Mouse (Mus musculus) midbrain, postnatal 0 days (tissue): Measurements from ENCODE around the gene Cyp39a1. TPM values are rescaled to one million over a fixed set of nuclear protein-coding genes. Genes with fewer than 3 reads are reported as not detected.

Experiments
- ATAC-seq: fragments of 200-750 bp; cut with Nextera tagmentation; 2 replicates; pipeline ENCODE4 v1.8.0; 2017; ENCODE audit warnings: moderate number of reproducible peaks, mild to moderate bottlenecking, moderate TSS enrichment, moderate library complexity; ENCODE audit not compliant: low FRiP score
- DNase-seq: peaks from one replicate; pipeline ENCODE4 v3.0.0-alpha.2; 2015; ENCODE audit warnings: low spot score
- H3K27ac ChIP-seq: fragments of 300-500 bp; sonication (generic); 2 replicates; pipeline ENCODE4 v1.5.1; 2014; ENCODE audit warnings: low read depth, mild to moderate bottlenecking, low read length, mixed read lengths
- H3K27me3 ChIP-seq: fragments of 300-500 bp; sonication (generic); 2 replicates; pipeline ENCODE4 v1.6.1; 2014; ENCODE audit warnings: low read length, control low read depth, mixed read lengths; ENCODE audit not compliant: insufficient read depth
- H3K36me3 ChIP-seq: fragments of 300-500 bp; sonication (generic); 2 replicates; pipeline ENCODE4 v1.6.1; 2014; ENCODE audit warnings: low read length, control low read depth, mixed read lengths; ENCODE audit not compliant: insufficient read depth
- H3K4me1 ChIP-seq: fragments of 300-500 bp; sonication (generic); 2 replicates; pipeline ENCODE4 v1.6.1; 2014; ENCODE audit warnings: mild to moderate bottlenecking, control low read depth, antibody characterized with exemption, low read length, mixed read lengths; ENCODE audit not compliant: insufficient read depth
- H3K4me2 ChIP-seq: fragments of 300-500 bp; sonication (generic); 2 replicates; pipeline ENCODE4 v1.6.1; 2014; ENCODE audit warnings: low read depth, mild to moderate bottlenecking, low read length, mixed read lengths; ENCODE audit not compliant: poor library complexity, severe bottlenecking
- H3K4me3 ChIP-seq: fragments of 300-500 bp; sonication (generic); 2 replicates; pipeline ENCODE4 v1.5.1; 2014; ENCODE audit warnings: low read depth, mild to moderate bottlenecking, low read length, moderate library complexity
- H3K9ac ChIP-seq: fragments of 300-500 bp; sonication (generic); replicated peaks from 2 replicates; pipeline ENCODE4 v1.6.1; 2014; ENCODE audit warnings: mild to moderate bottlenecking, low read length, moderate library complexity, mixed read lengths; ENCODE audit not compliant: poor library complexity, severe bottlenecking
- H3K9me3 ChIP-seq: fragments of 300-500 bp; sonication (generic); 2 replicates; pipeline ENCODE4 v1.6.1; 2016; ENCODE audit warnings: low read length, control low read depth
- CTCF ChIP-seq: IDR thresholded peaks from 2 replicates; pipeline ENCODE4 v1.5.1; 2016; ENCODE audit warnings: antibody characterized with exemption, mild to moderate bottlenecking
- WGBS: fragments of 180-500 bp; shearing (Covaris S2); extraction: QIAGEN DNeasy Blood & Tissue Kit; methylation state at CpG from one replicate; pipeline ENCODE4 v1.1.7; 2014; 5-methylcytosine and 5-hydroxymethylcytosine counted together
- polyA plus RNA-seq: library from polyadenylated mRNA; unstranded; fragments of >200 nt; fragmentation: Nextera tagmentation; extraction: Ambion mirVana; gene quantifications from 2 replicates; pipeline ENCODE4 v1.2.1, GENCODE M21; 2015
- total RNA-seq: library from RNA; depleted of rRNA; stranded (reverse); fragments of >200 nt; gene quantifications from 2 replicates; pipeline ENCODE4 v1.2.3, GENCODE M21; 2014

Cyp39a1 gene
- total and polyA plus RNA-seq, 2 experiments from 2014 or later = 1.3 to 5.6 TPM

DNA sequence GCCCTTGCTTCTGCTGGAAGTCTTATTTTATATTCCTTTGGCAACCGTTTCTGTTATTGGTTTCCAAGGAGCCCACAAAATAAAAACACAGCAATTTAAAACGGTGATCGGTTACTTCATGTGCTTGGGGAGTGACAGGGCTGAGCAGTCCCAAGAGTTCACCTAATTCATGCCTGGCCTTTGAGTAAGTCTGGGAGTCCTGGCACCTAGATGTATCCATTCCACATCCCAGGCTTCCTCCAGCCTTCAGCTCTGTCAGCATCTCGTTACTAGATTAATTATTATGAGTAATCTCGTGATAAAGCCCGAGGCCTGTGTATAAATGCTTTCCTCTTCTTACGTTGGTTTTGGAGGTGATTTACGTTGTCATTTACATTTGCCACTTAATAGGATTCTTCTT, 64.1 kb downstream of the Cyp39a1 start:
- no peak overlapping the region for H3K4me3 ChIP-seq
- H3K4me1 ChIP-seq = no peaks in the 10 kb centered on the region
- no peak overlapping the region; the same call in 1 of the 2 replicates for H3K27ac ChIP-seq
- no peak for TF ChIP-seq CTCF
- no peak overlapping the region for H3K9ac ChIP-seq
- no peak for DNase-seq
- no peaks in the 10 kb centered on the region for H3K27me3 ChIP-seq
- no peak for ATAC-seq
- 72% methylated on average over 8 of the region's 8 CpGs for WGBS
- no peaks in the 10 kb centered on the region for H3K9me3 ChIP-seq
- H3K4me2 ChIP-seq = no peak overlapping the region
- no peaks in the 10 kb centered on the region for H3K36me3 ChIP-seq

DNA sequence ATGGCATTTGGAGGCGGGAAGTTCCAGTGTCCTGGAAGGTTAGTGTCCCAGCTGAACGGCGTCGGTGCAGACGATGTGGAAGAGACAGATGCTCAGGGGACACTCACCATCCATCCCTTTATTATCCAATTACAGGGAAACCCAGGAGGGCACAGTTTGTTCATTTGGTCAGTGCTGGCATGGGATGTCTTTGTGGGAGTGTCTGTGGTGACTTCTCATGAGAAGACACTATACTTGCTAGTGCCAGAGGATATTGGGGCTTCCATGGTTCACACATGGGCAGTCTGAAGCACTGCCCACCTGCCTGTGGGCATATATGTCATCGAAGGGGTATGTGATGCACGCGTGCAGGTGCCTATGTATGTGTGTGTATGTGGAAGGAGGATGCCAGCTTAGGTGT, 64.8 kb downstream of the Cyp39a1 start:
- 94% methylated on average over 8 of the region's 8 CpGs for WGBS
- H3K4me1 ChIP-seq = no peaks in the 10 kb centered on the region
- ATAC-seq (no peak), DNase-seq (no peak)
- H3K4me3 ChIP-seq = no peak overlapping the region
- H3K36me3 ChIP-seq = no peaks in the 10 kb centered on the region
- H3K27ac ChIP-seq = no peak overlapping the region
- H3K9ac ChIP-seq = no peak overlapping the region
- H3K4me2 ChIP-seq = no peak overlapping the region
- TF ChIP-seq CTCF = no peak
- H3K27me3 ChIP-seq = no peaks in the 10 kb centered on the region
- H3K9me3 ChIP-seq = no peaks in the 10 kb centered on the region

DNA sequence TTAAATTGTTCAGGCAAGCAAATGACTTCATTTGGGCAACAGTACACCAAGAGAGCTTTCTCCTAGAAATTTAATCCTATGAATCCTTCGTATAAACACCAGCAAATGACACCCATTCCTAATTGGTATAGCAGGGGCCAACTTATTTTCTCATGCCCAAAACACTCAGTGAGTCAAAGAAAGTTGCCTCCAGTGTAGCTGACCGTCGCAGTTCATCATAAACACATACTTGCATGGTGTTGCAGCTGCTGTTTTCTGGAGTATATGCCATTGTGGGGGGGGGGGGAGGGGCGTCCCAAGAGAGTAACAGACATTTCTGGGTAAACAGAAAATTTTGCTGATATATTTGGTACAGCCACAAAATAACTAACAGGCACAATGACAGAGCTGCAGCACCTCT, 67.0 kb downstream of the Cyp39a1 start:
- no peaks in the 10 kb centered on the region for H3K27me3 ChIP-seq
- 84% methylated on average over 4 of the region's 4 CpGs for WGBS
- DNase-seq = no peak

DNA sequence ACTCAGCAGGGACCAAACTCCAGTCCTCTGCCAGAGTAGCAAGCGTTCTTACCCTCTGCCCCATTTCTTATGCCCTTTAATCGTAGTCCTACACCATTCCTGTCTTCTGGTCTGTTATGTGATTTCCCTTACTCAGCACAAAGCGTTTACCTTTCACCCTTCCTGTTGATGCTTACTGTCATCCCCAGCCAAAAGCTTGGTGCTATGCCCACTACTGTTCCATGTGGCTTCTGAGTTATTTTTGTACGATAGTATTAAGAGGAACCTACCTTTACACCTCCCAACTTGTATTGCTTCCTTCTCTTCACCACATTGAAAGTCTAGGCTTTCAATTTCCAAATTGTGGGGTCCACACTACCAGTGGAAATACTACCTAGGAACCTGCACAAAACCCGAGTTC, 76.7 kb downstream of the Cyp39a1 start:
- no peak for ATAC-seq
- no peak for TF ChIP-seq CTCF
- WGBS = 82% methylated on average over 5 of the region's 5 CpGs
- Histone ChIP-seq H3K9ac (no peak overlapping the region), H3K36me3 (no peaks in the 10 kb centered on the region), H3K4me3 (no peak overlapping the region), H3K9me3 (peaks cover 8% of the 10 kb centered on the region; the same call in 1 of the 2 replicates), H3K27ac (no peak overlapping the region), H3K27me3 (no peaks in the 10 kb centered on the region), H3K4me2 (no peak overlapping the region), H3K4me1 (no peaks in the 10 kb centered on the region)
- DNase-seq = no peak

More for the DNA sequence above, 67.0 kb downstream of the Cyp39a1 start:
- no peaks in the 10 kb centered on the region for H3K9me3 ChIP-seq
- no peaks in the 10 kb centered on the region for H3K4me1 ChIP-seq
- H3K36me3 ChIP-seq = no peaks in the 10 kb centered on the region
- no peak overlapping the region for H3K9ac ChIP-seq
- H3K4me2 ChIP-seq = no peak overlapping the region
- no peak for ATAC-seq
- no peak for TF ChIP-seq CTCF
- H3K4me3 ChIP-seq = no peak overlapping the region
- no peak overlapping the region for H3K27ac ChIP-seq

DNA sequence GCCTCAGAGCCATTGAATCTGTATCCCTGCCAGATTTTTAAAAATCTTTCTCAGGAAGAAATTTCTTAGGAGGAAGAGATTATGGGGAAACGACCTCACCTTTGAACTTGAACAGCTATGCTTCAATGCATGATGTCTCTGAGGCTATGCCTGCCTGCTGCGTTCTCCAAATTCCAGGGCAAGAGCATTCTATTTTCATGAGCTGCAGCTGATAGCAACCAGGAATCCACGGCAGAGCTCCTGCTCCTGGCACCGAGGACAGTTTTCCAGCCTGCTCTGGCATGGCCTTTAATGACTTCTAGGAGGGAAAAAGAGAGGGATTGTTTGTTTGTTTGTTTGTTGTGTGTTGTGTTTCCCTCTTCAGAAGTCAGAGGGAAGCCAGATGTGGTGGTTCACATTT, 77.2 kb downstream of the Cyp39a1 start:
- no peak for ATAC-seq
- Histone ChIP-seq H3K27ac (no peak overlapping the region), H3K4me3 (no peak overlapping the region), H3K4me1 (no peaks in the 10 kb centered on the region), H3K4me2 (no peak overlapping the region), H3K9me3 (peaks cover 8% of the 10 kb centered on the region; the same call in 1 of the 2 replicates), H3K9ac (no peak overlapping the region), H3K36me3 (no peaks in the 10 kb centered on the region), H3K27me3 (no peaks in the 10 kb centered on the region)
- no peak for DNase-seq
- 66% methylated on average over 4 of the region's 4 CpGs for WGBS
- no peak for TF ChIP-seq CTCF

DNA sequence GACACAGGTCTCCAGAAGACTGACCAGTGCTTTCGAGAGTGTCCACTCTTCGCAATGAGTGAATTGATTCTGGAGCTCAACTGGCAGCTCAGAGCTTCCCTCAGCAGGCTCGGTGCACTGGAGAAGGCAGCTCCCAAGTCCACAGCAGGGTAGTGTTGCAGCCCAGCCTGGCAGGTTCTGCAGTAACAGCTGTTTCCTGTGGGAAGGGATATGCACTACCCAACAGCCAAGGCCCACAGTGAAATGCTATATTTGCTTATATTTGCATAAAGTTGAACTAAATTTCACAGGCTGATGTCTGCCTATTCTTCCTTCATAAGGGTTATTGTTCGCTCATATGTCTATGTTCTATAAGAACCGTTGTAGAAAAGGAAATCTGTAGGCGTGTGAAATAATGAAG, 83.9 kb downstream of the Cyp39a1 start:
- Histone ChIP-seq H3K9ac (no peak overlapping the region), H3K4me3 (no peak overlapping the region), H3K4me1 (no peaks in the 10 kb centered on the region), H3K9me3 (no peaks in the 10 kb centered on the region), H3K27ac (no peak overlapping the region), H3K4me2 (no peak overlapping the region), H3K27me3 (no peaks in the 10 kb centered on the region), H3K36me3 (no peaks in the 10 kb centered on the region)
- no peak for ATAC-seq
- no peak for TF ChIP-seq CTCF
- DNase-seq = no peak
- 94% methylated on average over 6 of the region's 6 CpGs for WGBS
